ENCODE assay signal across 18 mouse cellular contexts in genomic region chr3:137683807-137684403, GRCm38 (mm10). TPM values are rescaled to one million over a fixed set of nuclear protein-coding genes. Genes with fewer than 3 reads are reported as not detected.
DNase-seq lines count a peak whose midpoint lies in the region; ATAC-seq lines count a peak whose summit lies in the region.
"Had no signal": no experiment of that assay in that cellular context is flagged by ENCODE, and none has a peak within 500 bp of the region (broad histone marks: within the 10 kb centered on the region; RNA-seq: fewer than 3 reads in every experiment).

No protein-coding gene starts in this region.

- peak overlapping the region; percentile 7; the same call in 1 of the 2 replicates for H3K27ac ChIP-seq in embryonic facial prominence, embryonic 12.5 days
- H3K27ac ChIP-seq in forebrain, embryonic 13.5 days: peak overlapping the region; percentile 93
- H3K27ac ChIP-seq in hindbrain, embryonic 16.5 days (ENCODE audit: low read depth, low read length): peak overlapping the region; percentile 65
- H3K27ac ChIP-seq in neural tube, embryonic 12.5 days: no peak overlapping the region
- no peak overlapping the region for H3K27ac ChIP-seq in liver, embryonic 11.5 days (ENCODE audit: low read depth, low read length)
- H3K27ac ChIP-seq: heart, embryonic 10.5 days; kidney, postnatal 0 days; limb, embryonic 15.5 days had no signal

- H3K36me3 ChIP-seq in embryonic facial prominence, embryonic 12.5 days: no peaks in the 10 kb centered on the region
- no peaks in the 10 kb centered on the region for H3K36me3 ChIP-seq in forebrain, embryonic 13.5 days (ENCODE audit: poor library complexity, severe bottlenecking)
- no peaks in the 10 kb centered on the region for H3K36me3 ChIP-seq in hindbrain, embryonic 16.5 days (ENCODE audit: control insufficient read depth, insufficient read depth, low read length)
- H3K36me3 ChIP-seq in neural tube, embryonic 12.5 days: no peaks in the 10 kb centered on the region
- no peaks in the 10 kb centered on the region for H3K36me3 ChIP-seq in liver, embryonic 11.5 days (ENCODE audit: control insufficient read depth, insufficient read depth, low read length)
- H3K36me3 ChIP-seq: heart, embryonic 10.5 days; limb, embryonic 15.5 days had no signal

- no peaks in the 10 kb centered on the region for H3K27me3 ChIP-seq in embryonic facial prominence, embryonic 12.5 days
- no peaks in the 10 kb centered on the region for H3K27me3 ChIP-seq in forebrain, embryonic 13.5 days
- H3K27me3 ChIP-seq in hindbrain, embryonic 16.5 days (replicated peaks; ENCODE audit: control insufficient read depth, insufficient read depth, low read length): no peaks in the 10 kb centered on the region
- no peaks in the 10 kb centered on the region for H3K27me3 ChIP-seq in neural tube, embryonic 12.5 days (replicated peaks)
- H3K27me3 ChIP-seq in liver, embryonic 11.5 days (replicated peaks; ENCODE audit: control insufficient read depth, insufficient read depth, low read length): no peaks in the 10 kb centered on the region
- H3K27me3 ChIP-seq: limb, embryonic 15.5 days; megakaryocyte, embryonic 14.5 days; Patski had no signal

- 26% methylated on average over 6 of the region's 6 CpGs for WGBS in embryonic facial prominence, embryonic 12.5 days
- WGBS in forebrain, embryonic 13.5 days: 12% methylated on average over 6 of the region's 6 CpGs
- 12% methylated on average over 6 of the region's 6 CpGs for WGBS in hindbrain, embryonic 16.5 days
- WGBS in neural tube, embryonic 12.5 days: 18% methylated on average over 6 of the region's 6 CpGs
- 68% methylated on average over 6 of the region's 6 CpGs for WGBS in liver, embryonic 11.5 days

- H3K4me1 ChIP-seq in embryonic facial prominence, embryonic 12.5 days: peaks cover 9% of the 10 kb centered on the region; the same call in 1 of the 2 replicates
- H3K4me1 ChIP-seq in forebrain, embryonic 13.5 days: peaks cover 39% of the 10 kb centered on the region
- H3K4me1 ChIP-seq in hindbrain, embryonic 16.5 days (ENCODE audit: control insufficient read depth, insufficient read depth, low read depth, low read length): peaks cover 17% of the 10 kb centered on the region
- peaks cover 17% of the 10 kb centered on the region for H3K4me1 ChIP-seq in neural tube, embryonic 12.5 days
- no peaks in the 10 kb centered on the region for H3K4me1 ChIP-seq in liver, embryonic 11.5 days (replicated peaks; ENCODE audit: control insufficient read depth, insufficient read depth, low read length)
- H3K4me1 ChIP-seq: megakaryocyte, embryonic 14.5 days had no signal

- H3K9me3 ChIP-seq in embryonic facial prominence, embryonic 12.5 days: no peaks in the 10 kb centered on the region
- H3K9me3 ChIP-seq in forebrain, embryonic 13.5 days (replicated peaks): no peaks in the 10 kb centered on the region
- no peaks in the 10 kb centered on the region for H3K9me3 ChIP-seq in hindbrain, embryonic 16.5 days (ENCODE audit: control insufficient read depth, low read length)
- H3K9me3 ChIP-seq in neural tube, embryonic 12.5 days: no peaks in the 10 kb centered on the region
- no peaks in the 10 kb centered on the region for H3K9me3 ChIP-seq in liver, embryonic 11.5 days (ENCODE audit: control insufficient read depth, low read length)
- H3K9me3 ChIP-seq: heart, embryonic 10.5 days; limb, embryonic 15.5 days; megakaryocyte, embryonic 14.5 days had no signal

- ATAC-seq in embryonic facial prominence, embryonic 12.5 days (ENCODE audit: insufficient number of reproducible peaks, insufficient read depth, low FRiP score, low TSS enrichment): no peak
- peak; percentile 78 for ATAC-seq in forebrain, embryonic 13.5 days
- peak; percentile 59 for ATAC-seq in hindbrain, embryonic 16.5 days
- peak; percentile 84 for ATAC-seq in neural tube, embryonic 12.5 days (ENCODE audit: low FRiP score, low read depth)
- ATAC-seq in liver, embryonic 11.5 days (replicated peaks; ENCODE audit: low FRiP score): no peak
- ATAC-seq: CD4-positive, CD25-positive, alpha-beta regulatory T cell, adult 4 months; Patski had no signal

- no peak for DNase-seq in gastrocnemius, postnatal 36 days
- no peak for DNase-seq in liver, embryonic 11.5 days (ENCODE audit: low spot score)
- no peak for DNase-seq in gastrocnemius, postnatal 4 days (ENCODE audit: low spot score in 2 of 2)
- DNase-seq: cerebellum, adult 8-10 months; thymus, postnatal 4 days had no signal

- no peak overlapping the region for H3K9ac ChIP-seq in embryonic facial prominence, embryonic 12.5 days
- H3K9ac ChIP-seq in forebrain, embryonic 13.5 days: peak overlapping the region; percentile 5; the same call in 1 of the 2 replicates
- no peak overlapping the region for H3K9ac ChIP-seq in hindbrain, embryonic 16.5 days (ENCODE audit: low read depth, low read length)
- no peak overlapping the region for H3K9ac ChIP-seq in neural tube, embryonic 12.5 days
- H3K9ac ChIP-seq in liver, embryonic 11.5 days (ENCODE audit: low read depth, low read length): no peak overlapping the region
- H3K9ac ChIP-seq: limb, embryonic 15.5 days had no signal

- H3K4me2 ChIP-seq in embryonic facial prominence, embryonic 12.5 days (replicated peaks): no peak overlapping the region
- peak overlapping the region; percentile 41 for H3K4me2 ChIP-seq in forebrain, embryonic 13.5 days
- H3K4me2 ChIP-seq in hindbrain, embryonic 16.5 days (ENCODE audit: low read length): peak overlapping the region; percentile 23
- H3K4me2 ChIP-seq in neural tube, embryonic 12.5 days (replicated peaks): peak overlapping the region; percentile 41
- no peak overlapping the region for H3K4me2 ChIP-seq in liver, embryonic 11.5 days
- H3K4me2 ChIP-seq: limb, embryonic 15.5 days had no signal

- no peak overlapping the region for H3K4me3 ChIP-seq in embryonic facial prominence, embryonic 12.5 days
- H3K4me3 ChIP-seq in forebrain, embryonic 13.5 days: no peak overlapping the region
- H3K4me3 ChIP-seq in hindbrain, embryonic 16.5 days (ENCODE audit: low read length): no peak overlapping the region
- no peak overlapping the region for H3K4me3 ChIP-seq in neural tube, embryonic 12.5 days
- no peak overlapping the region for H3K4me3 ChIP-seq in liver, embryonic 11.5 days (ENCODE audit: low read depth, low read length)
- H3K4me3 ChIP-seq: heart, embryonic 10.5 days; limb, embryonic 15.5 days; megakaryocyte, embryonic 14.5 days had no signal

- intact Hi-C loops in gastrocnemius, postnatal 36 days (cut with DNase I): no loop called here

RNA-seq across cellular contexts. Expression of gene Gm21962, which starts 12.6 kb away (rescaled TPM):
- polyA plus RNA-seq in embryonic facial prominence, embryonic 12.5 days (2016; fragmentation: Nextera tagmentation; extraction: Ambion mirVana): not detected in 2 replicates
- not detected in 2 replicates for polyA plus RNA-seq in forebrain, embryonic 13.5 days (2015; fragmentation: Nextera tagmentation; extraction: Ambion mirVana)
- polyA plus RNA-seq in hindbrain, embryonic 16.5 days (2015; fragmentation: Nextera tagmentation; extraction: Ambion mirVana): not detected in 2 replicates
- not detected in 2 replicates for polyA plus RNA-seq in neural tube, embryonic 12.5 days (2016; fragmentation: Nextera tagmentation; extraction: Ambion mirVana)
- not detected for total RNA-seq in gastrocnemius, postnatal 36 days (2021)
- not detected in 2 replicates for polyA plus RNA-seq in liver, embryonic 11.5 days (2014; fragmentation: Nextera tagmentation; extraction: Ambion mirVana)
- not detected for total RNA-seq in gastrocnemius, postnatal 4 days (2021)
- total RNA-seq: layer of hippocampus, postnatal 36 days had no signal
- polyA plus RNA-seq: CD4-positive, CD25-positive, alpha-beta regulatory T cell, adult 4 months; heart, embryonic 10.5 days; kidney, postnatal 0 days; limb, embryonic 15.5 days; lung, embryonic 16.5 days; Patski; stomach, embryonic 14.5 days had no signal

Comparison
In these comparisons a context has a peak if more than half of its experiments do, and no peak if none do; other contexts are left out.
1. ATAC-seq: peak in forebrain, embryonic 13.5 days (single experiment), hindbrain, embryonic 16.5 days (single experiment) and neural tube, embryonic 12.5 days (single experiment); none in embryonic facial prominence, embryonic 12.5 days (single experiment) and liver, embryonic 11.5 days (single experiment).
2. H3K27ac ChIP-seq: peak in embryonic facial prominence, embryonic 12.5 days (single experiment), forebrain, embryonic 13.5 days (single experiment) and hindbrain, embryonic 16.5 days (single experiment); none in neural tube, embryonic 12.5 days (single experiment) and liver, embryonic 11.5 days (single experiment).
3. H3K4me2 ChIP-seq: peak in forebrain, embryonic 13.5 days (single experiment), hindbrain, embryonic 16.5 days (single experiment) and neural tube, embryonic 12.5 days (single experiment); none in embryonic facial prominence, embryonic 12.5 days (single experiment) and liver, embryonic 11.5 days (single experiment).